Mouse (Mus musculus): Measurements from ENCODE around the gene Cnot6l. TPM values are rescaled to one million over a fixed set of nuclear protein-coding genes. Genes with fewer than 3 reads are reported as not detected.

Gene Cnot6l
- total RNA-seq, 1 experiment: 8.4 TPM

- Histone ChIP-seq H3K9ac (ENCODE audit: insufficient read depth, low read depth, low read length, poor library complexity, severe bottlenecking) (no peak overlapping the region), H3K36me3 (ENCODE audit: control insufficient read depth, insufficient read depth, low read length, poor library complexity, severe bottlenecking) (no peaks in the 10 kb centered on the region), H3K27ac (ENCODE audit: insufficient read depth, low read depth, low read length, poor library complexity, severe bottlenecking) (no peak overlapping the region), H3K4me1 (ENCODE audit: control insufficient read depth in 2 of 2, insufficient read depth in 2 of 2, low read length in 2 of 2, poor library complexity in 1 of 2) (no peaks in the 10 kb centered on the region), H3K9me3 (ENCODE audit: control insufficient read depth, insufficient read depth, low read depth, low read length) (no peaks in the 10 kb centered on the region), H3K4me3 (ENCODE audit: insufficient read depth in 1 of 2, low read depth in 1 of 2, low read length in 2 of 2, poor library complexity in 1 of 2, severe bottlenecking in 1 of 2) (no peak overlapping the region)
- in situ Hi-C loops (cut with MboI; ENCODE audit: low sequenced_read_pairs in 2 of 2, unreplicated experiment in 2 of 2): no loop called here
- TF ChIP-seq CHD2 (IDR thresholded peaks at IDR 0.05; ENCODE audit: low read depth, low read length): no peak
- no peak for TF ChIP-seq HCFC1 (IDR thresholded peaks at IDR 0.05; ENCODE audit: borderline replicate concordance, insufficient read depth, low read length)
- TF ChIP-seq ZC3H11A (IDR thresholded peaks at IDR 0.05; ENCODE audit: borderline replicate concordance, low read depth, low read length): no peak
- TF ChIP-seq ZNF384 (IDR thresholded peaks at IDR 0.05; ENCODE audit: low read depth, low read length): no peak
- no peak for TF ChIP-seq MAFK (IDR thresholded peaks at IDR 0.05; ENCODE audit: insufficient read depth, low read depth, low read length)
- no peak for DNase-seq (ENCODE audit: low read depth, low spot score)
Observed at GRCm38 (mm10) chr5:96198271-96198670, 34.3 kb upstream of the Cnot6l start.

GRCm38 (mm10) chr5:96196547-96197052 is 32.6 kb upstream of the Cnot6l start:
- no peak overlapping the region for H3K9ac ChIP-seq (ENCODE audit: insufficient read depth, low read depth, low read length, poor library complexity, severe bottlenecking)
- DNase-seq (ENCODE audit: low read depth, low spot score): no peak
- TF ChIP-seq HCFC1 (IDR thresholded peaks at IDR 0.05; ENCODE audit: borderline replicate concordance, insufficient read depth, low read length) (no peak), CHD2 (IDR thresholded peaks at IDR 0.05; ENCODE audit: low read depth, low read length) (no peak), ZC3H11A (IDR thresholded peaks at IDR 0.05; ENCODE audit: borderline replicate concordance, low read depth, low read length) (no peak), MAFK (IDR thresholded peaks at IDR 0.05; ENCODE audit: insufficient read depth, low read depth, low read length) (no peak), ZNF384 (IDR thresholded peaks at IDR 0.05; ENCODE audit: low read depth, low read length) (no peak)
- no peak overlapping the region for H3K4me3 ChIP-seq (ENCODE audit: insufficient read depth in 1 of 2, low read depth in 1 of 2, low read length in 2 of 2, poor library complexity in 1 of 2, severe bottlenecking in 1 of 2)
- in situ Hi-C loops (cut with MboI; ENCODE audit: low sequenced_read_pairs in 2 of 2, unreplicated experiment in 2 of 2): no loop called here
- H3K4me1 ChIP-seq (ENCODE audit: control insufficient read depth in 2 of 2, insufficient read depth in 2 of 2, low read length in 2 of 2, poor library complexity in 1 of 2): no peaks in the 10 kb centered on the region
- H3K27ac ChIP-seq (ENCODE audit: insufficient read depth, low read depth, low read length, poor library complexity, severe bottlenecking): no peak overlapping the region
- H3K9me3 ChIP-seq (ENCODE audit: control insufficient read depth, insufficient read depth, low read depth, low read length): no peaks in the 10 kb centered on the region
- no peaks in the 10 kb centered on the region for H3K36me3 ChIP-seq (ENCODE audit: control insufficient read depth, insufficient read depth, low read length, poor library complexity, severe bottlenecking)

DNA sequence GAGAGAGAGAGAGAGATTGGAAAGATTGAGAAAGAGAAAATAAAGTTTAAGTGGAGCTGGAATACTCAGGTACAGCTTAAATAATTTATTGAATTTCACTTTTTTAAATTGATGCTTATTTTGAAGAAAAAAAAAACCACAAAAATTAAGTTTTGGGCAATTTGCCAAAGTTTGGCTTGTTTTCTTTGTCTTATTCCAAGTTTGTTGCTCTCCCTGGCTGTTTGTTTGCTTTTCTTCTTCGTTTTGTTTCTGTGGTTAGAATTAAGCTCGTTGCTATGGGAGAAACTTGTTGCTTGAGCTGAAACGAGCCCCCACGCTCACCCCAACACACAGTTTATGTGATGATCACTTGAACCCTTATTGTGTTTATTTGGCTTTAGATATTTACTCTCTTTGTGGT is 27.3 kb upstream of the Cnot6l start:
- Histone ChIP-seq H3K4me1 (ENCODE audit: control insufficient read depth in 2 of 2, insufficient read depth in 2 of 2, low read length in 2 of 2, poor library complexity in 1 of 2) (no peaks in the 10 kb centered on the region), H3K9ac (ENCODE audit: insufficient read depth, low read depth, low read length, poor library complexity, severe bottlenecking) (no peak overlapping the region), H3K36me3 (ENCODE audit: control insufficient read depth, insufficient read depth, low read length, poor library complexity, severe bottlenecking) (no peaks in the 10 kb centered on the region), H3K27ac (ENCODE audit: insufficient read depth, low read depth, low read length, poor library complexity, severe bottlenecking) (no peak overlapping the region), H3K4me3 (ENCODE audit: insufficient read depth in 1 of 2, low read depth in 1 of 2, low read length in 2 of 2, poor library complexity in 1 of 2, severe bottlenecking in 1 of 2) (no peak overlapping the region), H3K9me3 (ENCODE audit: control insufficient read depth, insufficient read depth, low read depth, low read length) (no peaks in the 10 kb centered on the region)
- DNase-seq (ENCODE audit: low read depth, low spot score): no peak
- in situ Hi-C loops (cut with MboI; ENCODE audit: low sequenced_read_pairs in 2 of 2, unreplicated experiment in 2 of 2): no loop called here
- TF ChIP-seq ZC3H11A (IDR thresholded peaks at IDR 0.05; ENCODE audit: borderline replicate concordance, low read depth, low read length) (no peak), ZNF384 (IDR thresholded peaks at IDR 0.05; ENCODE audit: low read depth, low read length) (no peak), HCFC1 (IDR thresholded peaks at IDR 0.05; ENCODE audit: borderline replicate concordance, insufficient read depth, low read length) (no peak), CHD2 (IDR thresholded peaks at IDR 0.05; ENCODE audit: low read depth, low read length) (no peak), MAFK (IDR thresholded peaks at IDR 0.05; ENCODE audit: insufficient read depth, low read depth, low read length) (no peak)

DNA sequence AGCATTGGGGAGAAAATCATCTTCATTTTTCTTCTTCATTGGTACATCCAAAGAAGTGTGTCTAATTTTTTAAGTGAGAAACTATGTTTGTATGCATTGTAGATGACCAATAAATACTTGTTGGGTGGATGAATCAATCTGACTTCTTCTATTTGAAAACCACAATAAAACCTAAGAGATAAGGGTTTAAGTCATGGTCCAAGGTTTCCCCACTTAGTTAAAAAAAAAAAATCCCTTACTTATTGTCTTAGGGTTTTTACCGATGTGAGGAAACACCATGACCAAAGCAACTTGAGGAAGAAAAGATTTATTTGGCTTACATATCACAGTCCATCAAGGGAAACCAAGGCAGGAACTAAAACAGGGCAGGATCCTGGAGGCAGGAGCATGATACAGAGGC is 25.8 kb upstream of the Cnot6l start:
- no peaks in the 10 kb centered on the region for H3K4me1 ChIP-seq (ENCODE audit: control insufficient read depth in 2 of 2, insufficient read depth in 2 of 2, low read length in 2 of 2, poor library complexity in 1 of 2)
- H3K9me3 ChIP-seq (ENCODE audit: control insufficient read depth, insufficient read depth, low read depth, low read length): no peaks in the 10 kb centered on the region
- H3K27ac ChIP-seq (ENCODE audit: insufficient read depth, low read depth, low read length, poor library complexity, severe bottlenecking): no peak overlapping the region
- no peak overlapping the region for H3K4me3 ChIP-seq (ENCODE audit: insufficient read depth in 1 of 2, low read depth in 1 of 2, low read length in 2 of 2, poor library complexity in 1 of 2, severe bottlenecking in 1 of 2)
- no peak overlapping the region for H3K9ac ChIP-seq (ENCODE audit: insufficient read depth, low read depth, low read length, poor library complexity, severe bottlenecking)
- in situ Hi-C loops (cut with MboI; ENCODE audit: low sequenced_read_pairs in 2 of 2, unreplicated experiment in 2 of 2): no loop called here
- no peaks in the 10 kb centered on the region for H3K36me3 ChIP-seq (ENCODE audit: control insufficient read depth, insufficient read depth, low read length, poor library complexity, severe bottlenecking)
- no peak for DNase-seq (ENCODE audit: low read depth, low spot score)
- no peak for TF ChIP-seq HCFC1 (IDR thresholded peaks at IDR 0.05; ENCODE audit: borderline replicate concordance, insufficient read depth, low read length)
- TF ChIP-seq ZNF384 (IDR thresholded peaks at IDR 0.05; ENCODE audit: low read depth, low read length): no peak
- TF ChIP-seq MAFK (IDR thresholded peaks at IDR 0.05; ENCODE audit: insufficient read depth, low read depth, low read length): no peak
- no peak for TF ChIP-seq ZC3H11A (IDR thresholded peaks at IDR 0.05; ENCODE audit: borderline replicate concordance, low read depth, low read length)
- no peak for TF ChIP-seq CHD2 (IDR thresholded peaks at IDR 0.05; ENCODE audit: low read depth, low read length)

GRCm38 (mm10) chr5:96183987-96184386 is 20.0 kb upstream of the Cnot6l start:
- Histone ChIP-seq H3K4me3 (ENCODE audit: insufficient read depth in 1 of 2, low read depth in 1 of 2, low read length in 2 of 2, poor library complexity in 1 of 2, severe bottlenecking in 1 of 2) (no peak overlapping the region), H3K27ac (ENCODE audit: insufficient read depth, low read depth, low read length, poor library complexity, severe bottlenecking) (no peak overlapping the region), H3K4me1 (ENCODE audit: control insufficient read depth in 2 of 2, insufficient read depth in 2 of 2, low read length in 2 of 2, poor library complexity in 1 of 2) (no peaks in the 10 kb centered on the region), H3K36me3 (ENCODE audit: control insufficient read depth, insufficient read depth, low read length, poor library complexity, severe bottlenecking) (no peaks in the 10 kb centered on the region), H3K9ac (ENCODE audit: insufficient read depth, low read depth, low read length, poor library complexity, severe bottlenecking) (no peak overlapping the region), H3K9me3 (ENCODE audit: control insufficient read depth, insufficient read depth, low read depth, low read length) (no peaks in the 10 kb centered on the region)
- DNase-seq (ENCODE audit: low read depth, low spot score): no peak
- TF ChIP-seq CHD2 (IDR thresholded peaks at IDR 0.05; ENCODE audit: low read depth, low read length): no peak
- TF ChIP-seq HCFC1 (IDR thresholded peaks at IDR 0.05; ENCODE audit: borderline replicate concordance, insufficient read depth, low read length): no peak
- TF ChIP-seq MAFK (IDR thresholded peaks at IDR 0.05; ENCODE audit: insufficient read depth, low read depth, low read length): no peak
- no peak for TF ChIP-seq ZNF384 (IDR thresholded peaks at IDR 0.05; ENCODE audit: low read depth, low read length)
- TF ChIP-seq ZC3H11A (IDR thresholded peaks at IDR 0.05; ENCODE audit: borderline replicate concordance, low read depth, low read length): no peak
- in situ Hi-C loops (cut with MboI; ENCODE audit: low sequenced_read_pairs in 2 of 2, unreplicated experiment in 2 of 2): no loop called here

Data from ES-E14 (cell line).